Mouse (Mus musculus): ENCODE measurements at regions not wholly inside any gene's neighbourhood (a gene's known extent, or its start where the extent isn't known, plus 50 kb on each side); places are given as distances from the start of the nearest gene placed in this dataset.

DNA sequence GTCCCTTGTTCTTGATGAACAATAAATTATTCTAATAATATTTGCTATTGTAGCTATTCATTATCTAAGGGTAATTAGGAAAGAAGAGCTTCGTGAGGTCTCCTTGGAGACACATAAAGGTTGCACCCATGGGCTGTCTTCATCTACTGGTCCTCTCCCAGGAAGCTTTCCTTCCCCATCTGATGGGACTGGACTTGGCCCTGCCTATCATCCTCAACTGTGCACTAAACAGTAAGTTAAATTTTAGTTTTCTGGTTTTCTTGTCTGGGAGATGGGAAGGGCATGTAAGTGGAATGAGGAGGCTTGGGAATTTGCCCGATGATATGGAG is 554.5 kb downstream of the Gm9195 start:
- TF ChIP-seq CTCF (IDR thresholded peaks at IDR 0.05; ENCODE audit: extremely low read depth, insufficient read length, insufficient replicate concordance, low read depth, low read length) (no peak), POLR2A (IDR thresholded peaks at IDR 0.05; ENCODE audit: low read depth, low read length) (no peak)
